Mouse (Mus musculus) limb, embryonic 14.5 days (tissue): ENCODE measurements around the gene Shc3. TPM values are rescaled to one million over a fixed set of nuclear protein-coding genes. Genes with fewer than 3 reads are reported as not detected.

Experiments used
- ATAC-seq: fragments of 200-750 bp; cut with Nextera tagmentation; 2 replicates; pipeline ENCODE4 v1.8.0; 2017; ENCODE audit warnings: low read depth, moderate number of reproducible peaks, moderate TSS enrichment; ENCODE audit not compliant: low FRiP score
- DNase-seq: peaks from one replicate; pipeline ENCODE4 v3.0.0-alpha.2; 2015; ENCODE audit warnings: low spot score
- H3K27ac ChIP-seq: fragments of 300-500 bp; sonication (generic); replicated peaks from 2 replicates; pipeline ENCODE4 v1.5.1; 2014; ENCODE audit warnings: low read depth, mild to moderate bottlenecking, low read length, moderate library complexity, mixed read lengths
- H3K27me3 ChIP-seq: fragments of 300-500 bp; sonication (generic); 2 replicates; pipeline ENCODE4 v1.6.1; 2014; ENCODE audit warnings: low read length, mixed read lengths; ENCODE audit not compliant: control insufficient read depth, insufficient read depth
- H3K36me3 ChIP-seq: fragments of 300-500 bp; sonication (generic); 2 replicates; pipeline ENCODE4 v1.6.1; 2014; ENCODE audit warnings: mild to moderate bottlenecking, low read length, moderate library complexity, mixed read lengths; ENCODE audit not compliant: control insufficient read depth, insufficient read depth
- H3K4me1 ChIP-seq: fragments of 300-500 bp; sonication (generic); 2 replicates; pipeline ENCODE4 v1.6.1; 2014; ENCODE audit warnings: antibody characterized with exemption, low read length, mixed read lengths; ENCODE audit not compliant: control insufficient read depth, insufficient read depth
- H3K4me2 ChIP-seq: fragments of 300-500 bp; sonication (generic); replicated peaks from 2 replicates; pipeline ENCODE4 v1.6.1; 2014; ENCODE audit warnings: low read depth, mild to moderate bottlenecking, low read length, moderate library complexity; ENCODE audit not compliant: severe bottlenecking
- H3K4me3 ChIP-seq: fragments of 300-500 bp; sonication (generic); replicated peaks from 2 replicates; pipeline ENCODE4 v1.5.1; 2014; ENCODE audit warnings: low read length
- H3K9ac ChIP-seq: fragments of 300-500 bp; sonication (generic); 2 replicates; pipeline ENCODE4 v1.6.1; 2014; ENCODE audit warnings: mild to moderate bottlenecking, low read depth, low read length, moderate library complexity; ENCODE audit not compliant: severe bottlenecking
- H3K9me3 ChIP-seq: fragments of 300-500 bp; sonication (generic); 2 replicates; pipeline ENCODE4 v1.6.1; 2016; ENCODE audit warnings: low read length; ENCODE audit not compliant: control insufficient read depth
- POLR2A ChIP-seq: fragments of 200-500 bp; IDR thresholded peaks from 2 replicates; pipeline ENCODE4 v1.8.0; 2012; ENCODE audit warnings: inconsistent platforms, mild to moderate bottlenecking, moderate library complexity, borderline replicate concordance; ENCODE audit not compliant: insufficient read depth, insufficient read length; ENCODE audit errors: extremely low read depth
- WGBS: fragments of 180-500 bp; shearing (Covaris S2); extraction: QIAGEN DNeasy Blood & Tissue Kit; methylation state at CpG from one replicate; pipeline ENCODE4 v1.1.7; 2014; 5-methylcytosine and 5-hydroxymethylcytosine counted together
- polyA plus RNA-seq, 2 experiments: library from polyadenylated mRNA; depleted of rRNA in 1 of 2; stranded (reverse) in 1 of 2; unstranded in 1 of 2; fragments of >200 nt; fragmentation: Nextera tagmentation in 1 of 2; extraction: Ambion mirVana in 1 of 2; gene quantifications; 2 replicates each; pipeline versions ENCODE4 v1.2.1 to v1.2.3; 2012 to 2014

Gene Shc3
- polyA plus RNA-seq, 2 experiments: 0.69 to 1.1 TPM

DNA sequence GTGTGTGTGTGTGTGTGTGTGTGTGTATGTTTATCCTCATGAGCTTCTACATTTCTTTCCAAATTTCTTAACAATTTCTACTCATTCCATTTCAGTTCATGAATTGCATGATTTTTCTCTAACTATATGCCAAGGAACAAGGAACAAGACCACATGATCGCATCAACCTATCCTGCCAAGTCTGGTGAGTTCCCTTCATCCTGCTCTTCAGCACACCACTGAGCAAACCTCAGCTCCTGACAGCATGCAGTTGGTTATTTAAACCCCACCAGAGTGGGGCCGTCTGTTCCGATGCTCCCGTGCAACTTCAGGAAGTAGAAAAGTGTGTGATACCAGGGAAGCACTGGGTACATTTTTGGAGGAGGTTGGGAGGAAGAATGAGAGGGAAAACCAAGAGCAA, 122.7 kb downstream of the Shc3 start:
- no peak overlapping the region for H3K4me3 ChIP-seq
- no peaks in the 10 kb centered on the region for H3K9me3 ChIP-seq
- H3K36me3 ChIP-seq: no peaks in the 10 kb centered on the region
- no peak overlapping the region for H3K9ac ChIP-seq
- no peak for DNase-seq
- no peak for ATAC-seq
- H3K4me2 ChIP-seq: no peak overlapping the region
- no peaks in the 10 kb centered on the region for H3K4me1 ChIP-seq
- H3K27ac ChIP-seq: no peak overlapping the region
- no peak for TF ChIP-seq POLR2A
- WGBS: 66% methylated on average over 4 of the region's 4 CpGs
- no peaks in the 10 kb centered on the region for H3K27me3 ChIP-seq

DNA sequence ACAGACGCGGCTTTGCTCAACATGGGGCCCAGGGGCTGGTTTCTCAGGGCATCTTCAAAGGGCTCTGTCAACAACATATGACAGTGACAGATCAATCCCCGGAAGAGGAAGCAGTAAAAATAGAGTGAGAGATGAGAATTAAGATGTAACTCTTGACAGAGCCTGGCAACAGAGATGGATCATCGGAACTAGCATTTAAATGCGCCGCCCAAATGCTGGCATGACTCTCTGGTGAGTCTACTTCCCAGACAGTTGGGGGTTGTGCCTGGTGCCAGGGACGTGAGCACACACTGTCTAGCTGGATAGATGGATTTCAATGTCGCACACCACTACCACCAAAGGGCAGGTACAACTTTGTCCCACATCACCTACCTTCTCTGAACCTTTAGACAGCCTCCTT, 126.3 kb downstream of the Shc3 start:
- ATAC-seq (no peak), DNase-seq (no peak)
- H3K9me3 ChIP-seq: no peaks in the 10 kb centered on the region
- no peak overlapping the region for H3K4me3 ChIP-seq
- H3K9ac ChIP-seq: no peak overlapping the region
- H3K4me1 ChIP-seq: no peaks in the 10 kb centered on the region
- H3K27me3 ChIP-seq: no peaks in the 10 kb centered on the region
- H3K27ac ChIP-seq: no peak overlapping the region
- TF ChIP-seq POLR2A: no peak
- no peaks in the 10 kb centered on the region for H3K36me3 ChIP-seq
- H3K4me2 ChIP-seq: no peak overlapping the region
- WGBS: 79% methylated on average over 8 of the region's 8 CpGs

DNA sequence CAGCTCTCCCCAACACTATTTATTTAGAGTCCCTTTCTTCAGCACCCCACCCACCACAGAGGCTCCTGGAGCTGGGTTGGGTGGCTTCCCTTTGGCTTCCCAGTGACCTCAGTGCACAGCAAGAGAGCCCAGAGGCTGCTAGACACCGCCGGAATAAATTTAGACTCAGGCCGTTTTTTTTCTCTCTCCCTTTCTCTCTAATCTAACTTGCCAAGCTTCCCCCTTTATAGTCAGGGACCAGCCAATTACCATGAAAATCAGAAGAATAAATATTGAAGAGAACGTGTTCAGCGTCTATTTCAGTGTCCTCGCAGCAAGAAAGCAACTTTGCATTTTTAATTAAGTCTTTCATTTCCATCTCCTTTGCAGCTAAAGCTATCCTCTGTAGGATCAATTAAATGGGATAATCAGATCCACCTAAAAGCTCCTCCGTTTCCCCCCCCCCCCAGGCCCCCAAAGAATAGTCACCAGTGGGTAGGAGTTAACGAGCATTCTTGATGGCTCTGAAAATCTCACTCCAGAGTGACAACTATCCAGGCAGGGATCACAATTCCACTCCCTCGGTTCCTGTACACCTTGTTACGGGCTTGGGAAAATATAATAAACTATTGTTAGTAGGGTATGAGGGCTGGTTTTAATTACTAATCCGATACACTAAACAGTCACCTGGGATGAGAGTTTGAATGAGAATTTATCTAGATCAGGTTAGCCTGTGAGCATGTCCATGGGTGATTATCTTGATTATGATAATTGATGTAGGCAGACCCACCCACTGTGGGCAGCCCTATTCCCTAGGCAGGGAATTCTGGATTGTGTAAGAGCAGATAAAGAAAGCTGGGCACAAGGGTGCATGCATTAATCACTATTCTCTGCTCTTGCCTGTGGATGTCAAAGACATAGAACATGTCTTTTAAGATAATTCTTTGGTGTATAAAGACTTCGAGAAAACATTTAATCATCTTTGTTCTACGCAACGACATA, 131.8 kb downstream of the Shc3 start:
- DNase-seq (no peak), ATAC-seq (no peak)
- no peak overlapping the region for H3K27ac ChIP-seq
- H3K4me2 ChIP-seq: no peak overlapping the region
- 69% methylated on average over 14 of the region's 14 CpGs for WGBS
- H3K4me3 ChIP-seq: no peak overlapping the region
- no peaks in the 10 kb centered on the region for H3K36me3 ChIP-seq
- H3K4me1 ChIP-seq: no peaks in the 10 kb centered on the region
- H3K9ac ChIP-seq: no peak overlapping the region
- no peak for TF ChIP-seq POLR2A
- H3K27me3 ChIP-seq: no peaks in the 10 kb centered on the region
- no peaks in the 10 kb centered on the region for H3K9me3 ChIP-seq

DNA sequence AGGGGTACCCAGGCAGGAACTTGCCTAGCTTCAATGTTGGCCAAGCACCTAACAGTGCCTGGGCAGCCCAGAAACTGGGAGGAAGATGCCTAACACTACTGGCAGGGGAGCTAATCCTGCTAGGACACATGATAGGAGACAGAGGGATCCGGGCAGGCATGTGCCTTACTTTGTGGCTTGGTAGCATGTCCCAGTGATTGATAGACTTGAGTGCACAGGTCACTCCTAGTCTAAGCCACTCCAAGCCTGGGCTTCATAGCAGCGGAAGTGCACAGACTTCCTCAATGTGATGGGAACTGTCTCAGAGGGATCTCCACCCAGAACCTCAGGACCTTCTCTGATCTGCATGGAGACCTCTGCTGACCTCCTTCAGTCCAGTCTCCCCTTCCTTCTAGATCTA, 134.1 kb downstream of the Shc3 start:
- Histone ChIP-seq H3K4me3 (no peak overlapping the region), H3K27me3 (no peaks in the 10 kb centered on the region), H3K4me2 (no peak overlapping the region), H3K9me3 (no peaks in the 10 kb centered on the region), H3K9ac (no peak overlapping the region), H3K36me3 (no peaks in the 10 kb centered on the region), H3K4me1 (no peaks in the 10 kb centered on the region), H3K27ac (no peak overlapping the region)
- no peak for ATAC-seq
- DNase-seq: no peak
- no peak for TF ChIP-seq POLR2A
- WGBS: 50% methylated on average over 2 of the region's 2 CpGs

DNA sequence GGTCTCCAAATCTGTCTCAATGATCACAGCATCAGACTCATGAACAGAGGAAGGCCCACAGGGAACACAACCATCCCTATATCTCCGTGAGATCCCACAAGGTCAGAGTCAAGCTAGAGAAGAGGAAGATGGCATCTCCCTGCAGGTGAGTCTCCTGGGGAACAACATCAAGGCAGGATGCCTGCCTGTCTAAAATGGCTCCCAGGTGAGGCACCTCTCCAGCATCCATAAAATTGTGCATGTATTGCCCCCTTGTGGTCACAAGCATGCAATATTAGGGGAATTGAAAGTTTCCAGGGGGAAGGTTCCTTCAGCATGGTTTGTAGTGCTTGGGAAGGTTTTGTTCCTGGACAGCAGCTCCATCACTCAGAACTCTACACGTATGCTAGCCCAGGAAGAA, 134.8 kb downstream of the Shc3 start:
- H3K9ac ChIP-seq: no peak overlapping the region
- no peaks in the 10 kb centered on the region for H3K4me1 ChIP-seq
- no peaks in the 10 kb centered on the region for H3K27me3 ChIP-seq
- DNase-seq (no peak), ATAC-seq (no peak)
- no peaks in the 10 kb centered on the region for H3K36me3 ChIP-seq
- H3K9me3 ChIP-seq: no peaks in the 10 kb centered on the region
- H3K4me3 ChIP-seq: no peak overlapping the region
- WGBS: 49% methylated on average over 2 of the region's 2 CpGs
- no peak overlapping the region for H3K27ac ChIP-seq
- no peak overlapping the region for H3K4me2 ChIP-seq
- no peak for TF ChIP-seq POLR2A
